Mouse (Mus musculus) cerebellum, adult (tissue): ENCODE measurements around the gene Hoxa1.

Experiments used
- ATAC-seq: cut with Nextera tagmentation; 2 replicates; pipeline ENCODE4 v1.9.2; 2017; ENCODE audit warnings: mild to moderate bottlenecking, moderate library complexity, mixed read lengths; ENCODE audit not compliant: insufficient number of reproducible peaks, low FRiP score, low TSS enrichment

The Hoxa1 gene

GRCm38 (mm10) chr6:52160511-52161335 lies 2.6 kb upstream of the Hoxa1 start:
- no peak for ATAC-seq

GRCm38 (mm10) chr6:52159979-52160378 lies 1.9 kb upstream of the Hoxa1 start:
- no peak for ATAC-seq

GRCm38 (mm10) chr6:52159164-52159761 lies 1.1 kb upstream of the Hoxa1 start:
- no peak for ATAC-seq

- ATAC-seq, result no peak
Measured at GRCm38 (mm10) chr6:52157466-52158275, 446 bp downstream of the Hoxa1 start.

- no peak for ATAC-seq
Measured at GRCm38 (mm10) chr6:52156551-52157200, 1.4 kb downstream of the Hoxa1 start.

GRCm38 (mm10) chr6:52155471-52155870 lies 2.6 kb downstream of the Hoxa1 start:
- ATAC-seq, result no peak

- ATAC-seq, result no peak
Measured at GRCm38 (mm10) chr6:52154044-52154443, 4.1 kb downstream of the Hoxa1 start.

- ATAC-seq, result no peak
Measured at GRCm38 (mm10) chr6:52153270-52153669, 4.8 kb downstream of the Hoxa1 start.

GRCm38 (mm10) chr6:52152226-52153193 lies 5.6 kb downstream of the Hoxa1 start:
- no peak for ATAC-seq

GRCm38 (mm10) chr6:52151571-52151970 lies 6.5 kb downstream of the Hoxa1 start:
- ATAC-seq, result no peak

GRCm38 (mm10) chr6:52150401-52150966 lies 7.6 kb downstream of the Hoxa1 start:
- ATAC-seq, result no peak

- no peak for ATAC-seq
Measured at GRCm38 (mm10) chr6:52139115-52139514, 19.0 kb downstream of the Hoxa1 start.

GRCm38 (mm10) chr6:52138576-52138975 lies 19.5 kb downstream of the Hoxa1 start:
- no peak for ATAC-seq

GRCm38 (mm10) chr6:52137841-52138535 lies 20.1 kb downstream of the Hoxa1 start:
- ATAC-seq, result no peak

- ATAC-seq, result no peak
Measured at GRCm38 (mm10) chr6:52123673-52124072, 34.4 kb downstream of the Hoxa1 start.

GRCm38 (mm10) chr6:52121173-52121572 lies 36.9 kb downstream of the Hoxa1 start:
- no peak for ATAC-seq

- no peak for ATAC-seq
Measured at GRCm38 (mm10) chr6:52118903-52119635, 39.0 kb downstream of the Hoxa1 start.

GRCm38 (mm10) chr6:52115899-52116298 lies 42.2 kb downstream of the Hoxa1 start:
- no peak for ATAC-seq
